Mouse (Mus musculus): ENCODE results near the gene Cstl1.

DNA sequence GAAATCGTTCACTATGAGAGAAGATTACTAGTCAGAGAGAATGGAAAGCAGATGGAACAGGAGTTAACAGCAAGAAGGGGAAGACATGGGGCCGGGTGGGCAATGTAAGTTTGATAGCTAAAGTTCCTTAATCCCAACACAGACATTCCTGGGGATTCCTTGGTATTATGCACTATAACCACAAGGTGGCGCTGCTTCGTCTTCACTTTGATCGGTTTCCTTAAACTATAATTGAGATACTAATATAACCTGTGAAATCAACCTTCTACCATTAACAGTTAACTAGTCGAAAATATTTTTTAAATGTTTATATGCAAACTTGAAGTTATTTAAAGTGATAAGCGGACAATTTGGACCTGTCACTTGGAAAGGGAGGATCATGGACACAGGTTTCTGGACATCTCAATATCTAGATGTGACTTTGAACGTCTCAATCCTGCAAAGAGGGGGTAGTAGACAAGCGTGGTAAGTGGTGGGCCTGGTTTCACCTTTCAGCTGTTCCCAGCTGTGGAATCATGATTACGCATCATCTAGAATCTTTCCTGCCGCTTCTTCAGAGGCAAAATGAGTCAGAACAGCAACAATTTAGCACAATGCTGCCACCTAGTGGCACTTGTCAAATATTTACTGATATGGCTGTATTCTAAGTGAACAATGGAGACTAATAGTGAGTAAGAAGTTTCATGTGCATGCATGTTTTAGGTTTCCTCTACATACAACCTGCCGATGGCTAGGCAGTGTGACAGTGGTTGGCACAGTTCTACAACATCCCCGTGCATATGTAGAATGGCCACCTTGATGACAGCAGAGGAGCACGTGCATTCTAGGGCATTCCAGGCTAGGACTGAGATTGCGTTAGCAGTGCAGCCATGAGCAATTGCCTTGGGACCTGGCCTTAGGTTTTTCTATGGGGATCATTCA, 2.0 kb downstream of the Cstl1 start:
- TF ChIP-seq CTCF (IDR thresholded peaks at IDR 0.05; ENCODE audit: insufficient read depth, low read length), result peak; percentile 2; the same call in 1 of the 2 replicates
- TF ChIP-seq POLR2A (IDR thresholded peaks at IDR 0.05; ENCODE audit: borderline replicate concordance, extremely low read depth, low read depth, low read length), result no peak
